Mouse (Mus musculus) neural tube, embryonic 12.5 days (tissue): ENCODE measurements at regions not wholly inside any gene's neighbourhood (a gene's known extent, or its start where the extent isn't known, plus 50 kb on each side); places are given as distances from the start of the nearest gene placed in this dataset.
A peak's percentile ranks its signal among the peaks of the same experiment; 100 is the strongest.

ENCODE experiments used
- ATAC-seq: fragments of 200-750 bp; cut with Nextera tagmentation; 2 replicates; pipeline ENCODE4 v1.8.0; 2017; ENCODE audit warnings: low read depth, mild to moderate bottlenecking, moderate TSS enrichment, moderate library complexity; ENCODE audit not compliant: low FRiP score
- H3K27ac ChIP-seq: fragments of 300-500 bp; sonication (generic); 2 replicates; pipeline ENCODE4 v1.5.1; 2016
- H3K27me3 ChIP-seq: fragments of 300-500 bp; sonication (generic); replicated peaks from 2 replicates; pipeline ENCODE4 v1.6.1; 2016; ENCODE audit warnings: mild to moderate bottlenecking
- H3K36me3 ChIP-seq: fragments of 300-500 bp; sonication (generic); 2 replicates; pipeline ENCODE4 v1.6.1; 2016; ENCODE audit warnings: mild to moderate bottlenecking
- H3K4me1 ChIP-seq: fragments of 300-500 bp; sonication (generic); 2 replicates; pipeline ENCODE4 v1.6.1; 2016
- H3K4me2 ChIP-seq: fragments of 300-500 bp; sonication (generic); replicated peaks from 2 replicates; pipeline ENCODE4 v1.6.1; 2016; ENCODE audit warnings: mild to moderate bottlenecking
- H3K4me3 ChIP-seq: fragments of 300-500 bp; sonication (generic); 2 replicates; pipeline ENCODE4 v1.5.1; 2016
- H3K9ac ChIP-seq: fragments of 300-500 bp; sonication (generic); 2 replicates; pipeline ENCODE4 v1.6.1; 2016; ENCODE audit warnings: mild to moderate bottlenecking
- H3K9me3 ChIP-seq: fragments of 300-500 bp; sonication (generic); 2 replicates; pipeline ENCODE4 v1.6.1; 2016; ENCODE audit warnings: mild to moderate bottlenecking
- WGBS: fragments of 180-500 bp; shearing (Covaris S2); methylation state at CpG from one replicate; pipeline ENCODE4 v1.1.7; 2016; 5-methylcytosine and 5-hydroxymethylcytosine counted together

DNA sequence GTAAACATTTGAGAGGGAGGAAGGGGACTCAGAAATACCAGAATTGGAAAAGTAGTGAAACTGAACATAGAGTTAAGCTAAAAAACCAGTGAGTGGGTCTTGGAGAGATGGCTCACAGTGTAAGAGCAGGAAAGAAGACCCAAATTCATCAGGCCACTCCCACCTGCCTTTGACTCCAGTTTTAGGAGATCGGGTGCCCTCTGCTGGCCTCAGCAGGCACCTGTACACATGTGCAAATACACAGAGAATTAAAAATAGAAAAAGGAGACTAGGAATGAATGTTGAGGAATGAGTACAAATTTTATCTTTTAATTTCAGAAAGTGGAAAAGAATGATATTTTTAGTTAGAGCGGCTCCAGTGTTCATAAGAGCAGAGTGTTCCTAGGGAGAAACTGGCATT is 414.7 kb downstream of the Rnf144b start:
- no peak overlapping the region for H3K4me3 ChIP-seq
- H3K27ac ChIP-seq: no peak overlapping the region
- no peaks in the 10 kb centered on the region for H3K27me3 ChIP-seq
- ATAC-seq: no peak
- H3K4me2 ChIP-seq: no peak overlapping the region
- no peaks in the 10 kb centered on the region for H3K9me3 ChIP-seq
- no peaks in the 10 kb centered on the region for H3K4me1 ChIP-seq
- H3K36me3 ChIP-seq: no peaks in the 10 kb centered on the region
- 96% methylated on average over 2 of the region's 2 CpGs for WGBS
- H3K9ac ChIP-seq: no peak overlapping the region

DNA sequence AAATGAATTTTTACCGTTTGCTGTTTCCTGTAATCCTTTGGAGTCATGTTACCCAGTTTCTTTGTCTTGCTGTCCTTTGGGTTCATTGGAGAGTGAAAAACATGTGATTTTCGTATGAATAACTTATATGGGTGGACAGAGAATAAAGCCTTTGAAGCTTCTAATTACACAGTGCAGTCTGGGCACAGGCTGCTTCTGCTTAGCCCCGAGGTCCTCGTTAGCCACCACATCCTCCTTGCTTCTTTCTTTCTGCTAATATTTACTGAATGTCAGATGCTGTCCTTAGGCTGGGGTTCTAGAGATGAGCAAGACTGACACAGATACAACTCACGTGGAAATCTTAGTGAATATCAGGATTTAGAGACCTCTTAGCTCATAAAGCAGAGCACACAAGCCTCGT is 427.2 kb downstream of the Rnf144b start:
- no peak overlapping the region for H3K4me2 ChIP-seq
- no peaks in the 10 kb centered on the region for H3K9me3 ChIP-seq
- no peak overlapping the region for H3K4me3 ChIP-seq
- no peak overlapping the region for H3K27ac ChIP-seq
- 71% methylated on average over 6 of the region's 6 CpGs for WGBS
- no peak overlapping the region for H3K9ac ChIP-seq
- no peaks in the 10 kb centered on the region for H3K36me3 ChIP-seq
- no peaks in the 10 kb centered on the region for H3K4me1 ChIP-seq
- H3K27me3 ChIP-seq: no peaks in the 10 kb centered on the region
- no peak for ATAC-seq

DNA sequence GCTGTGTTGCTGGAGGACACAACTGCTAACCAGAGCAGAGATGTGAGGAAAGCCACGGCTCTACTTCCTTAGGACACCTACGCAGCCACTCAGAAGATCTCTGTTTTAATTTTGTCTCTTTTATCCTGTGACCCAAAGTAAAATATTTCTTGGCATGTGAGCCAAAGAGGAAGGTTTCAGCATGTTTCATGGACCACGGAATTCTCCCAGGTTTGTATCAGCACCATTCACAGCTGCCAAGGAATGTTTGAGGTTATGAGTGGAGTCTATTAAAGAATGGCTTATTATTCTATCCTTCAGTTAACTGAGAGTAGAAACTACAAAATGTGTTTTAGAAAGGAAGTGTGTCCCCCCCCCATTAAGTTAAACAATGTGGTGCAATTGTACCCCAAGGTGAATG is 429.8 kb downstream of the Rnf144b start:
- no peak overlapping the region for H3K9ac ChIP-seq
- H3K4me1 ChIP-seq: no peaks in the 10 kb centered on the region
- no peaks in the 10 kb centered on the region for H3K27me3 ChIP-seq
- no peak overlapping the region for H3K4me3 ChIP-seq
- no peak overlapping the region for H3K27ac ChIP-seq
- no peaks in the 10 kb centered on the region for H3K9me3 ChIP-seq
- H3K4me2 ChIP-seq: no peak overlapping the region
- H3K36me3 ChIP-seq: no peaks in the 10 kb centered on the region
- 95% methylated on average over 3 of the region's 3 CpGs for WGBS
- ATAC-seq: no peak

DNA sequence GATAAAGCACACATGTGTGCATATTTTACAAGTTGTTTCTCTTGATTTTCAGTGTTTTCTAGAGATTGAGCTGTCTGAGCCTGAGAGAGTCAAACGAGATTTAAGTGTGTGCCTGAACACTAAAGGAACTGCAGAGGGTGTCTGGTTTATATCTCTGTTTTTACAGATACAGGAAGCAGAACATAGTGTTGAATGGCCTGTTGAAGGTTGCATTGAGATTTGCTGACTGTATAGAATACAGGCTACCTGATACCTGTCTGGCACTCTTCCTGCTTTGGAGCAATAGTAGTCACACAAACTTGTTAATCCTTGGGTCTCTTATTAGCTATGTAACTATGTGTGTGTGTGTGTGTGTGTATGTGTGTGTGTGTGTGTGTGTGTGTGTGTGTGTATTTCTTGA is 431.7 kb downstream of the Rnf144b start:
- Histone ChIP-seq H3K4me2 (no peak overlapping the region), H3K4me1 (no peaks in the 10 kb centered on the region), H3K27ac (no peak overlapping the region), H3K4me3 (no peak overlapping the region), H3K36me3 (no peaks in the 10 kb centered on the region), H3K9ac (no peak overlapping the region), H3K9me3 (no peaks in the 10 kb centered on the region), H3K27me3 (no peaks in the 10 kb centered on the region)
- no peak for ATAC-seq
- WGBS: 70% methylated on average over 1 of the region's 1 CpGs

DNA sequence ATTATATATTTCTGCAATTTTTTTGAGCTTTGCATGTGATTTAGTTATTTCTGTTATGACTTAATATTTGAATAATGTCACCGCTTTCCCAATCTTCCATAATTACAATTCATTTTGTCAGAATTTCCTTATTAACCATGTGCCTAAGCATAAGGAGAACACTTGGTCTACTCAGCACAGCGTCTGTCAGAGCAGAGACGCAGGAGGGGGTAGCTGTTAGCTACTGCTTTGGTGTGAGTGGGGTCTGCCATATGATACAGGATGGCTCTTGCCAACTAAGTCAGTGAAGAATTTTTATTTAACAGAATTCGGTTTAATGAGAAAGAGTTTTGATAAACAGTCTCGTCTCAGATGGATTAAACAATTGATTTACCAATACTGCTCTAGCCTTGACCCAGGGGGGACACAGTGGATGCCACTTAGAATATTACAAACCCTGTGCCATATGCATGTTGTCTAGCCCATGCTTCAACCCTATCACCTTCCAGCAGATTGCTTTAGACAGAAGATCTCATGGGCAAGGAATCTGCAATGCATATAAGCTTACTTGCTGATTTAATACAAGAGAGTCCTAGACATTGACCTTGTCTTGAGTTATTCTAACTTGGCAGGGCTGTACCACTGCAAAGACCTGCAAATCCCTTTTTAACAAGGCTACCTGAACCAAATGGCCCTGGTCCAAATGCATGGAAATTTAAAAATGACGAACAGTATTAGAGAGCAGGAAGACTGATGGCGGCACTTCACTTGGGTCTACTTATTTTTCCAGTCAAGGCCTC is 434.9 kb downstream of the Rnf144b start:
- no peaks in the 10 kb centered on the region for H3K4me1 ChIP-seq
- H3K9me3 ChIP-seq: no peaks in the 10 kb centered on the region
- no peak overlapping the region for H3K4me2 ChIP-seq
- H3K9ac ChIP-seq: no peak overlapping the region
- H3K27me3 ChIP-seq: no peaks in the 10 kb centered on the region
- H3K36me3 ChIP-seq: no peaks in the 10 kb centered on the region
- 91% methylated on average over 7 of the region's 7 CpGs for WGBS
- no peak for ATAC-seq
- H3K27ac ChIP-seq: no peak overlapping the region
- no peak overlapping the region for H3K4me3 ChIP-seq

DNA sequence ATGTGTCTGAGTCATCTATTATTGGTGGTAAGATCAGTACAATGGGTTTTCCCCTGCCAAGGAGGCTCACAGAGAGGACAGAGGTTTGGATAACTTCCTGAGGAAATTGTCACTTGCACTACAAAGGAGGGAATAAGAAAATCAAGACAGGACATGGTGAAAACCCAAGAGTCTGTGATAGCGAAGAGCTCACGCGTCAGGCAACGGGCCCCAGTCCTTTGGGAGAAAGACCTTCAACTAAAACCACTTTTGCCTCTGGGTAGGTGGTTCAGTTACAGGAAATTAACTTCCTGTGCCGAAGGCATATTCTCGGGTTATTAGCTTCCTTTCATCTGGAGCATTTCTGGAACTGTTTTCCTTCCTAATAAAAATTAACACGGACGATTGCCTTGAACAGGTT is 440.4 kb downstream of the Rnf144b start:
- Histone ChIP-seq H3K4me3 (no peak overlapping the region), H3K27me3 (no peaks in the 10 kb centered on the region), H3K9me3 (no peaks in the 10 kb centered on the region), H3K9ac (no peak overlapping the region), H3K4me1 (no peaks in the 10 kb centered on the region), H3K4me2 (no peak overlapping the region), H3K36me3 (no peaks in the 10 kb centered on the region), H3K27ac (no peak overlapping the region)
- no peak for ATAC-seq
- 68% methylated on average over 8 of the region's 8 CpGs for WGBS

DNA sequence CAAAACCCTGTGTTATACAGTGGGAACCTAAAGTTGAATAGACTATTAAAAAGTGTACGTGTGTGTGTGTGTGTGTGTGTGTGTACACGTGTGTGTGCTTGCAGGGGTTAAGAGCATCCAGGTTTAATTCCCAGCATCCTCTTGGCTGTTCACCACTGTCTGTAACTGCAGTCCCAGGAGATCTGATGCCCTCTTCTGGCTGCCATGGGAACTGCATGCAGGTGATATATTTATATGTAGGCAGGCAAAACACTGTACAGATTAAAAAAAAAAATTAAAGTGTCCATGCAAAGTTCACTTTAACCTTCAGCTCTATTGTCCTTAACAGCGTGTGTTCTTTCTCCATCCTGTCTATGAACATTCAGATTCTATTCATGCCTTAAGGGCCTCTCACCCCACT is 454.1 kb downstream of the Rnf144b start:
- H3K27me3 ChIP-seq: no peaks in the 10 kb centered on the region; the same call in 1 of the 2 replicates
- H3K27ac ChIP-seq: no peak overlapping the region
- H3K36me3 ChIP-seq: no peaks in the 10 kb centered on the region
- no peak overlapping the region for H3K4me2 ChIP-seq
- no peak overlapping the region for H3K4me3 ChIP-seq
- H3K4me1 ChIP-seq: no peaks in the 10 kb centered on the region
- H3K9me3 ChIP-seq: no peaks in the 10 kb centered on the region
- 63% methylated on average over 3 of the region's 3 CpGs for WGBS
- ATAC-seq: no peak
- H3K9ac ChIP-seq: no peak overlapping the region

DNA sequence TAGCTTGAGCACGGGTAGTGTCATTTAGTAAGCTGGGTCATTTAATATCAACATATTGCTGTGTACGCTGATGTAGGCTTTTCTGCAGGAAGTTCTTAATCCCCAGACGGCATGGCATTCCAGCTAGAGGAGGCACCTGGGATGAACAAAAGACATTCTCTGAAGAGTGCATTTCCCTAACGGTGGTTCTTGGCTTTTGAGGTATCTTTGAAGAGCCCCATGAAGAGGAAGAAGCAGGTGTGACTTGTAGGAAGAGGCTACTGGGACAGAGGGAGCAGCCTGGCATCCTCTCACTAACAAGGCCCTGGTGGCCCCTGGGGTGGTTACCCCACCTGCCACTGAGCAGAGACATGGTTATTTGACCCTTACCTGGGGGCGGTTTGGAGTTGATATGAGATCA is 457.7 kb downstream of the Rnf144b start:
- ATAC-seq: no peak
- 91% methylated on average over 5 of the region's 5 CpGs for WGBS
- H3K36me3 ChIP-seq: no peaks in the 10 kb centered on the region

DNA sequence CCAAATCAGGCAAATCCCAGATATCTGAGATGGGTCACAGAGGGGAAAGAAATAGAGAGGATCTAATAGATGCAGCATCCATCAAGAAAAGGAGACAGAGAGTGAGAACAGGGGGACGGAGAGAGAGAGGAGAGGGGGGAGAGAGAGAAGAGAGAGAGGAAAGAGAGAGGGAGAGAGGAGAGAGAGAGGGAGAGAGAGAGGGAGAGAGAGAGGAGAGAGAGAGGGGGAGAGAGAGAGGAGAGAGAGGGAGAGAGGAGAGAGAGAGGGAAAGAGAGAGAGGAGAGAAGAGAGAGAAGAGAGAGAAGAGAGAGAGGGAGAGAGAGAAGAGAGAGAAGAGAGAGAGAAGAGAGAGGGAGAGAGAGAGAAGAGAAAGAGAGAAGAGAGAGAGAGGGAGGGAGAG is 462.7 kb downstream of the Rnf144b start:
- H3K27me3 ChIP-seq: no peaks in the 10 kb centered on the region
- ATAC-seq: no peak
- H3K27ac ChIP-seq: no peak overlapping the region
- WGBS: 78% methylated on average over 1 of the region's 1 CpGs
- no peaks in the 10 kb centered on the region for H3K9me3 ChIP-seq
- H3K4me3 ChIP-seq: no peak overlapping the region
- no peak overlapping the region for H3K9ac ChIP-seq
- H3K4me2 ChIP-seq: no peak overlapping the region
- H3K4me1 ChIP-seq: no peaks in the 10 kb centered on the region
- H3K36me3 ChIP-seq: no peaks in the 10 kb centered on the region

More for the DNA sequence above, 457.7 kb downstream of the Rnf144b start:
- Histone ChIP-seq H3K27ac (no peak overlapping the region), H3K4me1 (no peaks in the 10 kb centered on the region), H3K4me3 (no peak overlapping the region), H3K9me3 (no peaks in the 10 kb centered on the region), H3K27me3 (no peaks in the 10 kb centered on the region; the same call in 1 of the 2 replicates), H3K9ac (no peak overlapping the region), H3K4me2 (no peak overlapping the region)

DNA sequence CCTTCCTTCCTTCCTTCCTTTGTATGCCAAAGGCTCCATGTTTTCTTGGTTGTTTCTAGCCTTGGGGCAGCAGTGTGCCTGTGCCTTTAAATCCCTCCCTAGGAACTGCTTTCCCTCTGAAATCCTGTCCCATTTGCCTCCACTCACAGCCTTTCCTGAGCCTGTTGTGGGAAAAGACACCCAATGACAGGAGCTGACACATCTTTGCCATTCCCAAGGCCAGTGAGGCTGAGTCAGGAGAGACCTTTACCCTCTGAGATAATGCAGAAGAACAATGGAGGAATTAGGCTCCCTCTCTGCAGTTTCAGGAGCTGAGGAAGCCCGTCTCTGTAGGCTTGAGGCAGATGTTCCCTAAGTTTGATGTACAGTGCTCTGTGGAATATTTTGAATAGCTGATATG is 480.2 kb downstream of the Rnf144b start:
- no peak overlapping the region for H3K4me2 ChIP-seq
- no peaks in the 10 kb centered on the region for H3K9me3 ChIP-seq
- H3K36me3 ChIP-seq: no peaks in the 10 kb centered on the region
- ATAC-seq: no peak
- H3K27ac ChIP-seq: no peak overlapping the region
- H3K4me1 ChIP-seq: no peaks in the 10 kb centered on the region
- H3K27me3 ChIP-seq: no peaks in the 10 kb centered on the region
- H3K9ac ChIP-seq: no peak overlapping the region
- WGBS: 66% methylated on average over 1 of the region's 1 CpGs
- H3K4me3 ChIP-seq: no peak overlapping the region

DNA sequence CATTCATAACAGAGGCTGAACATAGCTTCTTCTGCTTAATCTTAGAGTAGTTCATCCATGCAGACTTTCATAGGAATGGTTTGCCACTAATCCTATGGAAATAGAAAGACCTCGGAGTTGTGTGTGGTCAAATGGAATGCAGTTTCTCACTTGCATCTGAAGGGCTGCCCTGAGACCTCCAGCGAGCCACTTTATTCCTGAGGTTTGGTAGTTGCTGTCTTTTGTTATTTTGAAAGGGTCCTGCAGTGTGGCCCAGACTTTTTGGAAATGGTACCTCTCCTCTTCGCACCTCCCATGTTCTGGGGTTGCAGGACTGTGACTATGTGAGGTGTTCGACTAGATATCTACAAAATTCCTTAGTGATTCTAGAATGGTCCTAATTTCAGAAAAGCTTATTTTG is 489.0 kb downstream of the Rnf144b start:
- Histone ChIP-seq H3K9me3 (no peaks in the 10 kb centered on the region), H3K4me3 (no peak overlapping the region), H3K9ac (no peak overlapping the region), H3K27me3 (no peaks in the 10 kb centered on the region), H3K4me2 (no peak overlapping the region), H3K27ac (no peak overlapping the region), H3K36me3 (no peaks in the 10 kb centered on the region), H3K4me1 (peaks cover 4% of the 10 kb centered on the region; the same call in 1 of the 2 replicates)
- ATAC-seq: no peak
- 89% methylated on average over 4 of the region's 4 CpGs for WGBS

DNA sequence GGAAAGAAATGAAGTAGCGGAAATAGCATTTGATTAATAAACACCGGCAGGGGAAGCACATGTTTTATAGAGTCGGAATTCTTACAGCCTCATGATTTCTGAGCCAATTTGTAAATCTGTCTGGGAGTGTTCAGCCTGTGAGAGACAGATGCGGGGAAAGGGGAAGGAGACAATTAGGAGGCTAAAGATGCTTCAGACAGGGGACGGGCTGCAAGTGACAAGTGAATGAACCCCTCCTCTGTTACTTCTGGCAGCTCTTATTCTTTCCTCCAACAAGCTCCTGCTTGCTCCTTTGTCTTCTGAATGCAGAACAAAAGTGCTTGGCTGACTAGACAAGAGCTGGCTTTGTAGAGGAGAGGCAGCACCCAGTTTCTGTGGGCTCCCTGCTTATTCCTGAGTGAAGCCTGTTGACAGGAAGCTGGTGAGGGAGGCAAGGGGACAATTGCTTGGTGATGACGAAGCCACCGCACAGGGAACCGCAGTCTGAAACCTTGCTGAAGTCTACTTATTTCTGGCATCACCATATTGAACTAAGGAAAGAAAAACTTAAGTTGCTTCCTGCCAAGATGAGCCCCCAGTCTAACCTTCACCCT is 514.2 kb downstream of the Rnf144b start:
- Histone ChIP-seq H3K27me3 (no peaks in the 10 kb centered on the region), H3K36me3 (no peaks in the 10 kb centered on the region), H3K9me3 (no peaks in the 10 kb centered on the region), H3K4me3 (no peak overlapping the region), H3K4me1 (peaks cover 6% of the 10 kb centered on the region; the same call in 1 of the 2 replicates), H3K4me2 (0 out of 2 replicates have a peak overlapping the region, but pooled peaks have one; percentile 14), H3K27ac (no peak overlapping the region), H3K9ac (no peak overlapping the region)
- WGBS: 38% methylated on average over 8 of the region's 8 CpGs
- no peak for ATAC-seq

DNA sequence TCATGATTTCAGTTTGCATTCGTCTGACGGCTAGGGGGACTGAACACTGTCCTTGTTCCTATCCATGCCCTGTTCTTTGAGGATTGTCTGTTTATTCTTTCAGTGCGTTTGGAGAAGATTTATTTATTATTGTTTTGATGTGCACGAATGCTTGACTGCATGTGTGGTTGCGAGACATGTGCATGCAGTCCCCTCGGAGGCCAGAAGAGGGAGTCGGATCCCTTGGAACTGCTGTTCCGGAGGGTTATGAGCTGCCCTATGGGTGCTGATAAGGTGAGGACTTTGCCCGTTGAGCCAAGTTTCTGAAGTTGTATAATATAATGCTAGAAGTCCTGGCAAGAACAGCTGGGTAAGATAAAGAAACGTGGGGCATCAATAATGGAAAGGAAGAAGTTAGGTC is 519.9 kb downstream of the Rnf144b start:
- no peak overlapping the region for H3K9ac ChIP-seq
- H3K4me1 ChIP-seq: no peaks in the 10 kb centered on the region
- no peaks in the 10 kb centered on the region for H3K27me3 ChIP-seq
- no peak overlapping the region for H3K27ac ChIP-seq
- H3K4me2 ChIP-seq: no peak overlapping the region
- no peaks in the 10 kb centered on the region for H3K9me3 ChIP-seq
- no peak for ATAC-seq
- WGBS: 87% methylated on average over 10 of the region's 10 CpGs
- no peak overlapping the region for H3K4me3 ChIP-seq
- H3K36me3 ChIP-seq: no peaks in the 10 kb centered on the region
